Mouse (Mus musculus) CD4-positive, CD25-positive, alpha-beta regulatory T cell, adult 4 months (primary cell): ENCODE results near the gene Wfdc12. TPM values are rescaled to one million over a fixed set of nuclear protein-coding genes. Genes with fewer than 3 reads are reported as not detected.
A peak's percentile ranks its signal among the peaks of the same experiment; 100 is the strongest.
"Not testable (repeated sequence)": the region's sequence is repeated elsewhere in the genome, so short reads cannot be mapped to it uniquely, and the experiment has no call there.

Source experiments
- ATAC-seq: one replicate; pipeline ENCODE4 v1.8.0; 2017
- polyA plus RNA-seq, 2 experiments: library from polyadenylated mRNA; unstranded; fragments of 100-300 nt; shearing (Covaris generic); gene quantifications; one replicate each; pipeline ENCODE4 v1.2.1; 2017

The Wfdc12 gene
- not detected for polyA plus RNA-seq

DNA sequence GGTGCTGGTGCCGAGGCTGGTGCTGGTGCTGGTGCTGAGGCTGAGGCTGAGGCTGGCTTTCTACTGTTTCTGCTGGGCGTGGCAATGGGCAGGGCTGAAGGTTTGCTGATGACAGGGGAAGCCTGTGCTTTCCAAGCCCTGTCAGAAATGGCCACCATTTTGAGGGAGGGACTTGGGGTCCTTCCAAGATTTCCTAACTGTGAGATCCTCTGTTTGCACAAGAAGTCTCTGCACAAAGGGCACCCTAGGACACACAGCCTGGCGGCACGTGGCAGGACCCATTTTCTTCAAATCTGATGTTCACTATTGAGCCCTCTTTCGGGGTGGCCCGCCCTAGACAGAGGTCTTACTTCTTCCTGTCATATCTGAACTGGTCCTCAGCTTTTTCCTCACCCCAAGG, at the start of gene Wfdc12:
Gene Wfdc12, minus strand, starts transcription at position 33 of the 400 bp plus-strand sequence.
- ATAC-seq: no peak

DNA sequence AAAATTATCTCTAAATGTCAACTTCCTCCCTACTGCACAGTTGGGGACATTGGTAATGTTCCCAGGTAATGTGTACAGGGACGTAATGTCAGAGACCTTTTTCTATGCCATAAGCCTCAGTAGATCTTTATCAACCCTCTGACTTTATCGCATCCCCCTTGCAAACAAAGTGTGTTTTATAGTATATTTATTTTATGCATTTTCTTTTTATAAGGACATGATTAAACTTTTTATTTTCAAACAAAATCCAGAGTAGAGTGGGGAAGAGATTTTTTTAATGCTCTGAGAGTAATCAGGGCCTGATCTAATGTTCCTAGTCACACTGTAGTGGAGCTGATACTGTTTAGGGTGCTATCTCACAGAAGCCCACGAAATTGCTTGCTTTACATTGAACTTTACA, 48.0 kb upstream of the Wfdc12 start, which contains the start of gene Svs2:
Gene Svs2, minus strand, starts transcription at position 101 of the 400 bp plus-strand sequence.
- ATAC-seq: no peak

DNA sequence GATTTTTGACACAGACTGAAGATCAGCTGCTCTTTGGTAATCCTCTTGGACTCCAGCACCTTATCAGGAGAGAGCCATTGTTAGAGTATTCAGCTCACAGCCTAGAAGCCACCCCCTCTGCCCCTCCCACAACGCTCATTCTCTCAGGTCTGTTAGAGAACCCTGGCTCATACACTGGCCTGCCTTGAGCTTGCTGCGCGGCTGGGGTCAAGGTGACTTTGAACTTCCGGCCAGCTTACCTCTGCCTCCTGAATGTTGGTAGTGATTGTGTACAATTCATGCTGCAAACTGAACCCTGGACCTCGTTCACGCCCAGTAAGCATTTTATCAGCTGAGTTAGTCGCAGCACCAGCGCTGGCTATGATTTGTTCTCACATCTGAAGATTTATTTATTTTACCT, 42.3 kb upstream of the Wfdc12 start:
- ATAC-seq: no peak

DNA sequence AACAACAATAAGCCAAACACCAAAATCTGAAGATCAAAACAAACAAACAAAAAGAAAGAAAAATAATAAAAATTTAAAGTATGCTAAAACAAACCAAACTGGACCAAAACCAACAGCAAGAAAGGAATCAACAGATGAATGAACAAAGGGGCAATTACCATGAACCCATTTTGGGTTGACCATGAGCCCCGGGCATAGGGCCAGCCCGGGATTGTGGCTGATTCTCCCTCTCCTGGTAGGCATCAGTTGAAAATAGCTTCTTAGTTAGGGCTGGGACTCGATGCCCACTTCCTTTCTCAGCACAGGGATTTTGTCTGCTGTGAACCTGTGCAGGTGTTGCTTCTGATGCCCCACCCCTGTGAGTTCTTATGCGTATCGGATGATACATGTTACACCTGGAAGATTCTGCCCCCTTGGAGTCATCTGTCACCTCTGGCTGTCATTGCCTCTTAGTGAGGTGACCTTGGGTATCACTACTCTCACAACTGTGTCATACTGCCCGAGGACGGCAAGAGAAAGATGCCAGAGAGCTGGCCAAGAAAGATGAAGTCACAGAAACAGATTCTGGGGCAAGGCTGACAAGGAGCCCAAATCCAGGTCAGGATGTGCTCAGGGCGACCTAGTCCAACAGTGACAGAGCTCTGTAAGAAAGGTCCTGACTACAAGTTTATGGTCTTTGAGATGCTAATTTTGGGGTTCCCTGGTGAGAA, 38.1 kb upstream of the Wfdc12 start:
- ATAC-seq: no peak

DNA sequence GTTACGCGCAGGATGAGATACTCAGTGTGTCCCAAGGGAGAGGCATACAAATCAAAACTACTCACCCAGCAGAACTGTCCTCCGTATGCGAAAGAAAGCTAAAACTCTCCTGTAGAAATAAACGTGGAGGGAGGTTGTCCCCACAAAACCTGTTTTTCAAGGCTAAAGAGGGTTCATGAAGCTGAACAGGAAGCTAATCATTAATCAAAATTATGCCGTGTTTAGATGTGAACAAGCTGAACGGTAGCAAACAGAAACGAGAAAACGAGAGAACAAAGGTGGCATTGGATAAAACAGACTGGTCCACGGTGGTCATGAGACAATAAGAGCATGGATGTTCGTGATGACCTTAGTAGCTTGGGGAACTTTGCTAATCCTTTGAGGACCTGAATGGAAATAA, 31.1 kb upstream of the Wfdc12 start, which contains the start of gene Wfdc15b:
Gene Wfdc15b, minus strand, starts transcription at position 139 of the 400 bp plus-strand sequence.
- ATAC-seq: no peak

DNA sequence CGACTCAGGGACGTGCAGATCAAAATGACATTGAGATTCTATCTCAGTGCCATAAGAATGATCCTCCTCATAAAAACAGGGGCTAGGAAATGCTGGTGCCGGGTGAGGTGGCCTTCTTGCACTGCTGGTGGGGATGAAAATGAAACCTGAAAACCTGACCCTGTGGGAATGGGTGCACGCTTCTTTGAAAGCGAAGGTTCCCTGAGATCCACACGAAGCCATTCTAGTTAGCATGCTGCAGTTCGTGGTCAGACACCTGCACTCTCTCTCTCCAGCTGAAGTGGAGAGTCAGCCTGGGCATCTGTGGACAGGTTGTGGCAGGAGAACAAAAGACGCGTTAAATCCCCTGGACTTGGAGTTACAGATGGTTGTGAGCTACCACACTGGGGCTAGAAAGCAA, 28.9 kb upstream of the Wfdc12 start:
- no peak for ATAC-seq

DNA sequence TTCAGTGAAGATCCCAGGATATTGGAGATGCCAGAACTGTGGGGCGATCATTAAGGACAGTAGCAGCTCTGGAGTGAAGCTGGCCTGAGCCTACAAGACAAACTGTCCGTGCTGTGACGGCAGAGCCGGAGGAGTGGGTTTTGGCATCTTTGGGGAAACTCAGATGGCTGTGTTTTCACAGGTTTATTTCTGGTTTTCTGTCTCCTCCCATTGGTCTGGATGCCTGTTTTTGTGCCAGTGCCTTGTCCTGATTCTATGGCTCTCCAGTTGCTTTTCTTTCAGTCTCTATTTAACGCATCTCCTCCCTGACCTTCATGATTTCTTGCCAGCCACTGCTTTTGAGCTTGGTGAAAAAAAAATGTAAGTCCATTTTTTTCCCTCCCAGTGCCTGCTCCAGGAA, 22.3 kb upstream of the Wfdc12 start:
- ATAC-seq: no peak

DNA sequence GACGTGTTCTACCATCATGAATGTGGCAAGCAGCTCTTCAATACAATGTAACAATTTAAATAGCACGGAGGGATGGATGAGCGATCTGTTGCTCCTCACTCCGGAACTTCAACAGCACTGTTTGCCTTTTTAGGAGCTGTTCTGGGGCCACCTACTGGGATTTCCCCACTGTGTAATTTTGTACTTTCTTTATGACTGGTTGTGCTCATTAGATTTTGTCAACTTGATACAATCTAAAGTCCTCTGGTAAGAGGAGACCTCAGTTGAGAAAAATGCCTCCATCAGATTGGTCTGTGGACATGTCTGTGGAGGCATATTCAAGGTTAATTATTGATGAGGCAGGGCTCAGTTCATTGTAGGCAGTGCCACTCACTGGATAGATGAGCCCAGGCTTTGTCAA, 20.5 kb upstream of the Wfdc12 start:
- ATAC-seq: peak; percentile 81

DNA sequence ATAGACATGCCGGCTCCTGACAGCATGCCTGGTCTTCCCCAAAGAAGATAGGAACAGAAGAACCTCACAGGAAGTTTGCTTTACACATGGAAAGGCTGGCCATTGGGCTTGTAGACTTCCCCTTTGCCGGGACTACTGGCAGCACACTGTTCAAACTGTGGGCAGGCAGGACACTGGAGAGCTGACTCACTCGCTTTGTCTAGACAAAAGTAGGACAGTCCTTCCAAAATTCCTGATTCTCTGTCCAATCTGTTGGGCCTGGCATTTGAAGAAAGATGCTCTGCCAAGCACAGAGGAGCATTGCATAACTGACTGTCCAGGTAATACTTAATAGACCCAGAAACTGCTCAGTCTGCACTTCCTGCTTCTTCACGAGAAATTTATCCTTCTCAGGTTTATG, 16.3 kb upstream of the Wfdc12 start:
- ATAC-seq: no peak

DNA sequence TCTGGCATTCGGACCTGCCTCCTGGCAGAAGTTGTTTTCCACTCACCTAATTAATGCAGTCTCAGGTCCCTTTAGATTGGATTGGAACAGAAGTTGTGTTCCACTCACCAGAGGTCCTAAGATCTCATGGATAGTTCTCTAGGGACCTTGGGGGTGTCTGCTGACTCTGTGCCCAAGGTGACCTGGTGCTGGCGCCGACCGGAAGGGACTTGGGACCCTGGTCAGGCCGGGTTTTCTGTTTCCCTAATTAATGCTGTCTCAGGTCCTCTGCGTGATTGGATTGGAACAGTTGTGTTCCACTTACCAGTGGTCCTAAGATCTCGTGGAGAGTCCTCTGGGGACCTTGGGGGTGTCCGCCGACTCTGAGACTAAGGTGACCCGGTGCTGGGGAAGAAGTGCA, 15.6 kb upstream of the Wfdc12 start:
- not testable (repeated sequence) for ATAC-seq

DNA sequence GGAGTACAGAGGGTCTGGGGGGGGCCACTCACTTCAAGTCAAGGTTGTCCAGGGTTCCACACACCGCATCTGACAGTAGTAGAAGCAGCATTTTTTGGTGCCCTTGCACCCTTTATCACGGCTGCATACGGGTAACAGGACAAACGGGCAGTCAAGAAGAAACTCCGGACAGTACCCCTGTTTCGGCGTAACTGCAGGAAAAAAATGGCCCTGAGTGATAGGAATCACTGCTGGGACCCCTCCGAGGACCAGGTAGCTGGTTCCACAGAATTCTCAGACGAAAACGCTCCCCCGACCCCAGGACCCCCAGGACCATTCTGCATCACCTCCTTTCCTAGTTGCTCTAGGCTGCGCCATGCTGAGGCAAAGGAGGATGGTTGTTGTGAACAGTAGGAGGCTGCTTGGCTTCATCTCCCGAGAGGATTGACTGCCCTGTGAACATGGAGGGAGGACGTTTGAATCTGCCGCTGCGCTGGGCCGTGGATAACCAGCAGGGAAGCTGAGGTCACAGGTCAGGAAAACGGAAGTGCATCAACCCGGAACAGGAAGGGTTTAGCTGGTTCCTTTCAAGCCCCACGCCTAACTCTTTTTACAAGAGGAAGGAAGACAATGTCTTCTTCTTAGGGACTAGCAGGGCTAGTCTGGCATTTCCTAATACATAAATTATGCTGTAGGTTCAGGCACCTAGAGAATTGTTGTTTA, 9.4 kb upstream of the Wfdc12 start, which contains the start of gene Wfdc15a:
Gene Wfdc15a, minus strand, starts transcription at position 505 of the 702 bp plus-strand sequence.
- ATAC-seq: no peak

DNA sequence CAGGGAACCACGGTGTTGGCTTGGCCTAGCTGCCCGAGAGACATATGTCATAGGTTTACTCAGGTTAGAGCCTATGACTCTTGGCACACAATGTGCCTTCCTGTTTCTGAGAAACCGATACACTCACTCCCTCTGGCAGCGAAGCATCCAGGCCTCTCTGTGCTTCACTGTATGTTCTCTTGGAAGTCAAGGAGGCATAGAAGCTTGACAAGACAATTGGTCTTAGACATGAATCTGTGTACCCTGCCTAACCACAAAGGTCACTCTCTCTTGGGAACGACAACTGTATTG, 6.2 kb upstream of the Wfdc12 start:
- ATAC-seq: no peak

DNA sequence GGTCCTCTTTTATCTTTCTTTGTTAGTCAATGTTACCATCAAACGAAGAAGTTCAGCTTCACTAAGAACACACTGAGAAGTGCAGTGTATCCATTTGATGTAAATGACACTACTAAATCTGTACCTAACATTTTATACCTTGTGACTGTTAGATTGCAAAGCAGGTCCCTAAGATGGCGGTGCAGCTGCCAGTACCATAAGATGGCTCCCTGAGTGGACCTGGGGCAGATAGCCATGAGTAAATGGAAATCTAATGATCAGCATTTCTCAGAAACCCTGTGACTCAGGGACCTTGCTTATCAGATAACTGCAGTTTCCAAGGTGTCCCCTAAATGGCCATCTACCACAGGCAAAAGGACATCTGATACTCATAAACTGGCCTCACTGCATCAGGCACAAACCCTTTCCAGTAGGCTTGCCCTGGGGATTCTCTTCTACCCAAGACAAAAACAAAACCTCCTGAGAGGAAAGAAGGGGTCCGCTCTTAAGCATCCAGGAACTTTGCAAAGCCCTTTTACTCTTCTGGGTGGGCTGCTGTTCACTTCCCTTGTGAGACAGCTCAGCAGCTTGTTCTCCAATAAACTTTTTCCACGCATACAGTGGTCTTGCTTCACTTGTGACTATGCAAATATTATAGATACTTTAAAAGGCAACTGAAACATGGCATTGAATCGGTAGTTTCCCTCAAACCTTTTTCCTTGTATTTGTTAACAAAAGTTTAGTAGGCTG, 5.7 kb upstream of the Wfdc12 start:
- ATAC-seq: no peak

DNA sequence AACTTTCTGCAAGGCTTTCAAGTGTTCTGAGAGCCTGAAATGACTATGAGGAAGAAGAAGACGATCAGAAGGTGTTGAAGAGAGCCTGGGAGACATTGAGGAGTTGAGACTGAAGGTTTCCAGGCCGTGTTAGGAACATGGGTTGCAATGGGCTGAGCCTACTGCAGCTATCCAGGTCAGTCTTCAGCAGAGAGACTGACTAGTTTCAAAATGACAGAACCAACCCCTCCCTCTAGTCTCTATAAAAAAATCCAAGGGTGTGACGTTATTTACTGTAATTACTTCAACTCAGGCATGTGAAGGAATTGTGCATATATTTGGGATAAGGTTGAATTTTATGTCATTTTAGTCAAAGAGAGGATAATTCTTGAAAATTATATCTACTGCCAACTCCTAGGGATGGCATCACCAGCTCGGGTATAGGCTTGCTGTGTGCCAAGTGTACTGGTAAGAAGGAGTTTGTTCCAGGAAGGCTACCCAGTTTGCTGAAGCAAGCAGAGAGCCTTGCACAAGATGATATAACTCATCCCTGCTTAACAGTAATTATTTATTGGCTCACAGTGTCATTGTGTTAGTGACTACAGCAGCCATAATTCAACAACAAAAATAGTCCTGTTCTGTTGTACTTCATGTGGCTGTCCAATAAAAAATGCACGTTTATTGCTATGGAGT, 4.7 kb upstream of the Wfdc12 start:
- no peak for ATAC-seq

DNA sequence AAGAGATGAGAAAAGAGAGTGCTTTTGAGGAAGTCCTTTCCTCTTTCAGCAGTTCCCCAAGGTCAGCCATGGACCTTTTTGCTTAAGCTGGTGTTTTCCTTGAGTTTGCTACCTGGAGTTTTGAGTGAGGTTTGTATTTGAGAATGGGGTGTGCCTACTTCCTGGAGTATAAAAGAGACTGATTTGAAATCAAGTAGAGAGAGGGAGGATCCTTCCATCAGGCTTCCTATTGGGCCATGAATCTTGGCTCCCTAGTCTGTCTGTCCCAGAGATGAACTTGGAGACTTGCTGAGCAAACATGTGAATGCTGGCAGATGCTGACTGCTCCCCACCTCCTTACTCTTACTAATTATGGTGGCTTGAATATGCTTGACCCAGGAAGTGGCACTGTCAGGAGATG, 1.9 kb upstream of the Wfdc12 start:
- ATAC-seq: no peak

DNA sequence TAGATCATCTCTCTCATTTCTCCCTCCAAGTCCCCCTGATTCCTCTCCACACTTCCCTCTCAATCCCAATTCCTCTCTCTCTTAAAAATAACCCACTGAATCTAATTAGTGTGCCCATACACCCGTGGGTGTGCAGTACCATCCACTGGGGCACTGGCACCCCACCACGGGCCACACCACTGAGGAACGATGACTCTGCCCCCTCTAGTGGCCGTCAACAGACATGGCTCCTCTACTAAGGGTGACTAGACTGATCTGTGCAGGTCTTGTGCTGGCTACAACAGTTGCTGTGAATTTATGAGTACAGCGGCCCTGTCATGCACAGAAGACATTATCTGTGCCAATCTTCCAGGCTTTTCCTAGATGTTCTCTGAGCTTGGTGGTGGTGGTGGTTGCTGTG, 1.7 kb downstream of the Wfdc12 start:
- peak; percentile 41 for ATAC-seq

DNA sequence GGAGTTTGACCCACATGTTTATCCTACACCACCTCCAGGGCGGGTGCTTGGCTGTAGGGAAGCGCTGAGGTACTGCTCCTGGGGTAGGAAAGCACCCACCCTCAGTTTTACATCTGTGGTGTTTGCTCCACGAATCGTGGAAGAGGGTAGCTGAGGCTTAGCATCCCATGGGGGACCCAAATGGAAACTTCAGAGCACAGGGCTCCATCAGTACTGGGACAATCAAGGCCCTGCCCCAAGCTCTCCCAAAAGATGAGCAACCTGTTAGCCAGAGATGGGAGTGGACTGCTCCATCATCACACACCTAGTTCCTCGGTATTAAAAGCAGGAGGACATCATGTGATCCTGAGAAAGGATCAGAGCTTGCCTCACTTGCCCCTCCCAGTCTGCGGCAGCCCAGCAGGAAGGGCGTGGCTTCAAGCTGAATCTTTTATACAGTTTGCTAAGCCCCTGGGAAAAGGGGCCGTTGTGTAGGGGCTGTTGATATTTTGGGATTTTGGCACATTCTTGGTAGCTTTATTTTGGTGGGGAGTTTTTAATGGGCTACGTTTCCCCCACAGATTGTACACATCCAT, 6.2 kb downstream of the Wfdc12 start:
- no peak for ATAC-seq

DNA sequence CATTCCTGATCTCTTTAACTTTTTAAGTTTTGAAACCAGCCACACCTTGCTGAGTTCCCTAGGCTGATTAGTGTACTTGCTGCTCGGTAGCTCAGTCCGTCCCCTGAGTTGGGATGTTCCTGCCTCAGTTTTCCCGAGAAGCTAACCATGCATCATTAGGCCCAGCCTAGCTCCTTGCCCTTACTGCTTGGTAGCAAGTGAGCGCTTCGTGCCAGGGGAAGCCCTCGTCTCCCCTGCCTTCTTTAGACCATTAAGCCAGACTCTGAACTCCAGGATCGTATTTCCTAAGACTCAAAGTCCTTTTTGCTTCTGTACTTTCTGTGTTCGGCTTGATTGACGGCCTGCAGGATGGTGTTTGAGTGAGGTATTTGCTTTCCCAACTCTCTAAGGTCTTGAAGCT, 7.1 kb downstream of the Wfdc12 start:
- ATAC-seq: no peak

DNA sequence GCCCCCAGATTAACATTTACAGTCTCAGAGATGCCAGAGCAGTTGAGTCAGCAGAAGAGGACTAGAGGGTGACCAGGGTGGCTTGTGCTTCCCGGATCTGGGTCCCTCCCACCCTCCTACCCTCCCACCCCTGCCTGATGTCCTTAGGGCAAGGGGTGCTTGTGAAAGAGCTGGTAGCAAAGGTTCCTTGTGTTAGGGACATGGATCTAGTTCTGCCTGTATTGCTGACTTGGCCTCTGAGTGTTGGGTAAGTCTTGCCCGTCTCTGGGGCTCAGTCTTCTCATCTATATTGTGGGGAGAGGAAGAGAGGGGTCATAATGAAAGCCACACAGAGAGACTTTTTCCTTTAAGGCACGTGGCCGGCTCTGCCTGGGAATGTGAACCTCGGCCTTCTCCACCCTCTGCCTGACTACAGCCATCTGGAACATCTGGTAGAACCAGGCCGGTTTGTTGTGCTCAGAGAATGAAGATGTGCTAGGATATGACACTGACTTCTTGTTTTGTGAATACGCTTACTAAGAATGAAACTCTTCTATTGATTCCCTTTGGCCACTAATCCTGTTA, 7.6 kb downstream of the Wfdc12 start, which contains the start of gene Wfdc5:
Gene Wfdc5, minus strand, starts transcription at position 51 of the 564 bp plus-strand sequence.
- ATAC-seq: no peak

DNA sequence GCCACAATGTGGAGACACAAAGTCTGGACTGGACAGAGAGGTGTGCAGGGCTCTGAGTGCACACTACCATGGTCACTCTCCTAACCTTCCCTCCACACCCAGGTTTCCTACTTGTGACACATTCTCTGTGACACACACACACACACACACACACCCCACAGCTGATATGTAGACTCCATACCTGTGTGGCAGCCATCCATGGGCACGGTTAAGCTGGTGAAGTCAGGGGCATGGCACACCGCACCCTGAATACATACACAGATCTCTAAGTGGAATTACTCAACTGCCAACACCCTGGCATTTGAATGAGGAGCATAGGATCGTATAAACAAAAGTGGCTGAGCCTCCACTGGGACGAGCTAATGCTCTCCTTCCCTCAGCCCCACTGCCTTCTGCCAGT, 9.6 kb downstream of the Wfdc12 start:
- no peak for ATAC-seq

DNA sequence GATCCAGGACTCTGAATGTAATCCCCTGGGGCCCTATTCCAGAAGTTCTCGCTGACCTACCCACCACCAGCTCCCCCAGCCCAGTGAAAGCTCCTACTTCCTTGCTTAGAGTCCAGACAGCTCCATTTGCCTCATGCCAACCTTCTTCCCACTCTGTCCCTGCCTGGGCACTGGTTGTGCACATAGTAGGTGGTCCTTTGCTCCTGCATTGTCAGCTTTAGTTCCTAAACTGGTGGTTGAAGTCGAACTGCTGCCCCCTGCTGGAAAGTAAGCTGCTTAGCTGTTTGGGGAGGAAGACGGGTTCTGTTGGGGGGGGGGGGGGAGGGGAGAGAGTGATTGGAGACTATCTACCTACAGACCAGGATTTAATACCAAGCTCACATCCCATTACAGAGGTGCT, 10.3 kb downstream of the Wfdc12 start:
- ATAC-seq: no peak

DNA sequence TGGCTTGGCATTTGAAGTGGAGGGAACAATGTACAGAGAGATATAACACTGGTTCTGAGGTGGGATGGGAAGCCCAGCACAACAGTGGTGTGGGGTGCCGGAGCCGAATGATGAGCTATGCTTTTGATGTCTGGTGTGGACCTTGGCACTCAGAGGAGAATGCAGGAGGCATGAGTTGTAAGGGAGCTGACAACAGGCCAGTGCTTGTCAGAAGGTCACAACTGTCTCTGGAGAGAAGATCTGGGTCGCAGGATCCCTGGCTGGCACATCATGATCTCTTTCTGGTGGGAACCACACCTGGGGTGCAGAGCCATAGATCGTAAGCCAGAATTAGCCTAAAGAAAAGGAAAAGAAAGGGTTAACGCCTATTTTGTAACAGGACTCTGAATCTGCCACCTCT, 12.6 kb downstream of the Wfdc12 start:
- no peak for ATAC-seq
